Mouse (Mus musculus) common myeloid progenitor, adult 5-6 weeks (primary cell): ENCODE results near the gene Pttg1ip. TPM values are rescaled to one million over a fixed set of nuclear protein-coding genes. Genes with fewer than 3 reads are reported as not detected.

ENCODE experiments used
- ATAC-seq: replicated peaks from 2 replicates; pipeline ENCODE4 v1.8.0; 2016; ENCODE audit warnings: low read depth, mild to moderate bottlenecking, moderate TSS enrichment, inconsistent platforms; ENCODE audit not compliant: poor library complexity, severe bottlenecking
- total RNA-seq: library from RNA; stranded (forward); fragments of 200-1000, 187-1606 nt; gene quantifications from 2 replicates; pipeline ENCODE4 v1.2.3, GENCODE M21; 2017

The Pttg1ip gene
- total RNA-seq, 1 experiment from 2014 or later: 35.5 TPM

- ATAC-seq: no peak
Measured at GRCm38 (mm10) chr10:77604958-77605357, 23.4 kb downstream of the Pttg1ip start.

- peak; percentile 45 for ATAC-seq
Measured at GRCm38 (mm10) chr10:77605368-77605767, 23.8 kb downstream of the Pttg1ip start.

DNA sequence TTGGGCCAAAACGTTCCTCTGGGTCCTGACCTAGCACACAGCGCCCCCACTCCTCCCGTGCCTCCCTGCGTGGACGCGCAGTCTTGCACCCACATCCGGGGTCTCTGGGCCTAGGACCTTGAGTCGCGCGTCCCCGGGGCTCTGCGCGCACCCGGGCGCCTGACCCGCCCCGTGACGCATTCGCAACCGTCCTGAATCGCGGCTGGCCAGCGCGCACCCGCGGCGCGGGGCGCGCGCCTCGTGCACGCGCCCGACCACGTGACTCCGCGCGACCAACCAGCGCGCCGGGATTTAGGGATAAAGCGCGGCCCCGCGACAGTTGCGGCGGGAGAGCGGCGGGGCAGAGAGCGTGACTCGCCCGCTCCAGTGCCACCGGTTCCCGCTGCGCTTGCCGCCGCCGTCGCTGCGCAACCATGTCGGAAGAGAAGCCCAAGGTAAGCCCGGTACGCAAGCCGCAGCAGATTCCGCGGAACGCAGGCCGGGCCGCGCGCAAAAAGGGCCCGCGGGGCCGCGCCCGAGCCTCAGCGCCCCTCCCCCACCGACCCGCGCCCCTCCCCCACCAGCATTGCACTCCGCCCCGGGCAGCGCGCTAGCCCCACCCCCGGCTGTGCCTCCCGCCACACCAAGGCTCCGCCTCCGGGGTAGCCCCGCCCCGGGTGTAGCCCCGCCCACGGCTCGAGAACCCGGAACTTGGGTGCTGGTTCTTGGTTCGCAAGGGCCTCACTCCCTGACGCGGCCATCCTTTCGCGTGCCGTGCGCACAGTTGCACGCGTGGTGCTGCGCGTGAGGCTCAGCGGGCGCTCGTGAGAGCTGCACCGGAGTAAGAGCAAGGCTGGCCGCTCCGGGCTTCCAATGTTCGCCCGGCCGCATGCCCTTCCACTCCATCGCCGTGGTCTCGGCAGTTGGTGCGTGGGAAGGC lies 24.6 kb downstream of the Pttg1ip start, which contains the start of the genes Sumo3 and Gm49325:
TSS of gene Sumo3 (plus strand) at position 190 of the 919 bp plus-strand sequence.
TSS of gene Gm49325 (plus strand) at position 290 of the 919 bp plus-strand sequence.
- peak; percentile 82 for ATAC-seq

- peak; percentile 12; the same call in 1 of the 2 replicates for ATAC-seq
Measured at GRCm38 (mm10) chr10:77606855-77607254, 25.3 kb downstream of the Pttg1ip start.

DNA sequence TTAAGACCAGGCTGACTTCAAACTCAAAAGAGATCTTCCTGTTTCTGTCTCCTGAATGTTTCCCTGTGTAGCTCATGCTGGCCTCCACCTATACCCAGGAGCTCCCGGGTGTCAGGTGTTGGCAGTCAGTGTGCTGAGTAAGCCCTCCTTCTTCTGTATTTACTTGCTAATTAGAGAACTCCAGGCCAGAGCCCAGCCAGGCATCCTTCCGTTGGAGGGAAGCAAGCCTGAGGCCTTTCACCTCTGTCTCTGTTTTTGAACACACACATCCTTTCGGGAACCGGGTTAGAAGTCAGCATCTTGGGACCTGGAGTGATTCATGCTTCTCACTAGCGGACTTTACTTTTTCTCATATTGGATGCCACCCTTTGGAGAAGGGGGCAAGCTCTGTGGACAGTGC lies 25.9 kb downstream of the Pttg1ip start:
- ATAC-seq: no peak

GRCm38 (mm10) chr10:77608589-77608988 lies 27.1 kb downstream of the Pttg1ip start:
- ATAC-seq: no peak

DNA sequence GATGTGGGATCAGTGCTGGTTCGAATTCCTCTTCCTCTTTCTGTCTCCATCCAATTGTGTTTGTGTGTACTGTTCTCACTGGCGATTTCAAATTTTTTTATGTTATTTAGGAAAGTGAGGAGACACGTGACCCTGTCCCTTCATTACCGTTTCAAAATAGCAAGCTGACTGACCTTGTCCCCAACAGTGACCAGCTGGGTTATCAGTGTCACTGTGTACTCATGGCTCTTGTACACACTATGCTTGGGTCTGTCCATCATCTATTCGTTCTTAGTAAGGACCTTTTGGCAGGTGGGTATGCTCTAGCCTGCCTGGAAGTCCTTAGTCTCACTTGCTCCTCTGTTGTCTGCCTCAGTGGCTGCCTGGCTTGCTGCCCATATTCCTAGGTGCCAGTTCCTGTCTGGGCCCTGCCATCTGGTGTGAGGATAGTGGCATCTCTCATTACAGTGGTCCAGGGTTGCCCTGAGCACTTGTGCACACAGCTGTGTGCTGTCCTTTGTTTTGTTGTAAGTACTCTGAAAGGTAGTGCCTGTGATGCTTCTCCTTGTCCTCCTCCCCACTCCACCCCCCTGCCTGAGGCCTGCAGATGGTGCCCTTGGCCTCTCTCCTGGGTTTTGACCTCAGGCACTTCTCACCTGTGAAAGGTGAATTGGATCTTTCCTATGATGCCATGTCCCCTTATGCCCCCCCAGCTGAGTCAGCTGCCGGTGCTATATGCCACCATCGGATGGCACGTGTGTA lies 28.9 kb downstream of the Pttg1ip start:
- ATAC-seq: no peak

DNA sequence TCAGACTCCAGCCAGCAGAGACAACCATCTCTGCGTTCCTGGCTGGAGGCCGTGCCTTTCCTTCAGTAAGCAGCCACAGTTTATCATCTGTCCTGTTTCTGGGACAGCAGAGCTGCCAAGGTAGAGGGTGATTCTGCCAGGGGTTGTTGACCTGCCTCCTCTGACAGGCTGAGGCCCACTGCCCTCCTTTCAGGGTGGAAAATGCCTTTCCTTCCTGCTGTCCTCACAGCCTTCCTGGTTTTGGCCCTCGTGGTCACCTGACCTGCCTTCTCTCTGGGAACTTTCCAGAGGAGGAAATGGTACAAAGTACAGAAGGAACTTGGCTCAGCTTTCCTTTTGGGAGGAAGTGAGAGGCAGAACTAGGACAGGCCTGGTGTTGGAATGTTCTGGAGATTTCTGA lies 31.9 kb downstream of the Pttg1ip start:
- ATAC-seq: no peak

DNA sequence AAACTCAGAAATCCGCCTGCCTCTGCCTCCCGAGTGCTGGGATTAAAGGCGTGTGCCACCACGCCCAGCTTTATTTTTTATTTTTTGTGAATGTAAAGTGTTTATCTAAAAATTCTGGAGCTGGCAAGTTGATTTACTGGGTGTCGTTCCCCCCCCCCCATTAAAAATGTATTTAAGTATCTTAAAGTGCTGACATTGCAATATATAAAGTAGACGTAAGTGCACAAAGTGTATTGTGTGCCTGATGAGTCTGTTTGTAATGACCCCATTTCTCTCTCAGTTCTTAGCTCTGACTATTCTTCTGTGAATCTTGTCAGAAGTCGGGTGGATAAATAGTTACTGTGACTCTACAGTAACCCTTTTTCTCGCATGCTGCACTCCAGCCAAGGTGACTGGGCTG lies 34.1 kb downstream of the Pttg1ip start:
- no peak for ATAC-seq

GRCm38 (mm10) chr10:77616166-77616565 lies 34.6 kb downstream of the Pttg1ip start:
- no peak for ATAC-seq

DNA sequence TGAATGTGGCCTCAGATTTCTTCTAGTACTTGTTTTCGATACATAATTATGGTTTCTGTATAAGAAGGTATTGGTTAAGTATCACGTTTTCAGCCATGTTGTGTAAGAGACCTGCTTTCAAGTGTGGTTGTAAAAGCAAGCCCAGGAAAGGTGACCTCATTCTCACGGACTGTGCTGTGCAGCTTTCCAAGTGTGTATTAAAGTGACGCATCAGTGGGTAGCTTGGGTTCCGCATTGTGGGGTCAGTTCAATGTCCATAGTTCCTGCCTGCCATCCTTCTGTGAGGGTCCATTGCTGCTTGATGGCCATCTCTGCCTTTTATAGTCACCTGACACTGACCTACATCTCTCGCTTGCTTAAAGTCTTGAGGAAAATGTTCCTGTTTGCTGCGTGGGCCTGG lies 35.4 kb downstream of the Pttg1ip start:
- ATAC-seq: no peak

GRCm38 (mm10) chr10:77621546-77621945 lies 40.0 kb downstream of the Pttg1ip start:
- peak; percentile 5; the same call in 1 of the 2 replicates for ATAC-seq

DNA sequence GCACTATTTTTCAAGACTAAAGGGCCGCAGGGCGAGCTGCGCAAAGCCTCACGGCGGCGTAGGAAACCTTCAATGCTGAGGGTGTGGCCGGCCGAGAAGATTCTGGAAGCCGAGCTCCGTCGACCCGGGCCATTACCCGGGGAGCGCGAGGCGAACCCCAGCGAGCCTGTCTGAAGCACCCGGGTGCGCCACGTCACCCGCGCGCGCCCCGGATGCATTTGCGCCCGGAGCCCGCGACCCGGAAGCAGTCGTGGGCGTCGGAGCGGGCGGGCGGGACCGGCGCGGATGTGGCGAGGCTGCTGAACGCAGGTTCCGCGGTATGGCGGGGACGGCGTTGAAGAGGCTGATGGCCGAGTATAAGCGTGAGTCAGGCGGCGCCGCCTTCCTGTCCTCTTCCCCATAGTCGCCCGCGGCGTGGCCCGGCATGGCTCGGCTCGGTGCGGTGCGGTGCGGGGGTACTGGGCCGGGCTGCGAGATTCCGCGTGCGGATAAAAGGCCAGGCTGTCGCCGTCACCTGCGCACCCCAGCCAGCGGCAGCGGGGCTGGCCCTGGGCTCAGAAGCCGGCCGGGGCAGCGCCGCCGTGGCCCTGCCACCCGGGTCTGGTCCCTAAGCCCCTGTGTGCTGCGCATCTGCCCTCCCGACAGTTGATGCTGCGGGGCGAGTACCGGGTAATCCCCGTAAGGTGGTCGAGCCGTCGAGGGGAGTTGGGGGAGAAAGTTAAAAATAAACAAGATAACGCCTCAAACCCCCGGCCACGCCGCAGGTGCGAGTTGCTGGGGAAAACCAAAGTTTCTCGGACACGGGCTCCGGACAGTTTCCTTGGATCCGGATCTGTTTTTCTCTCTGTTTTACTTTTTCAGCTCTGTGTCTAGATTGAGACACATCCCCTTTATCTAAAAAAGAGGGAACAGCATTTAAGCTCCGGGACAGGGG lies 40.8 kb downstream of the Pttg1ip start, which contains the start of gene Ube2g2:
TSS of gene Ube2g2 (plus strand) at position 221 of the 934 bp plus-strand sequence.
- ATAC-seq: peak; percentile 88

GRCm38 (mm10) chr10:77623069-77623492 lies 41.6 kb downstream of the Pttg1ip start:
- peak; percentile 12; the same call in 1 of the 2 replicates for ATAC-seq

- no peak for ATAC-seq
Measured at GRCm38 (mm10) chr10:77623639-77624400, 42.3 kb downstream of the Pttg1ip start.

DNA sequence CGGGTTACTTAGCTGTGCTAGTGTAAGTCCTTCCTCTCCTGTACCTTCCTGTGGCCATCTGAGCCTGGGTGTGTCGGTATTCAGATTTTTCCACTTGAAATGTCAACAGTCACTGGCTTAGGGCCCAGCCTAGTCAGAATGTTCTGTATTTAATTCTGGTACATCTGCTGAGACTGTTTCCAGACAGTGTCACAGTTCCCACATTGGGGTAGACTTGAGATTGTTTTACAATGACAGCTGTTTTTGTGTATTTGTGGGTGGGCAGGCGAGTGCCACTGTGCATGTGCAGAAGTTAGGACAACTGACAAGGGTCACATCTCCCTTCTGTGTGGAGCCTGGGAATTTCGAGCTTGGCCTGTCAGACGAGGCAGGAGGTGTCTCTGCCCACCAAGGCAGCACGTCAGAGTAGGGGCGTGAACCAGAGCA lies 43.1 kb downstream of the Pttg1ip start:
- ATAC-seq: no peak

GRCm38 (mm10) chr10:77626036-77626435 lies 44.5 kb downstream of the Pttg1ip start:
- no peak for ATAC-seq

DNA sequence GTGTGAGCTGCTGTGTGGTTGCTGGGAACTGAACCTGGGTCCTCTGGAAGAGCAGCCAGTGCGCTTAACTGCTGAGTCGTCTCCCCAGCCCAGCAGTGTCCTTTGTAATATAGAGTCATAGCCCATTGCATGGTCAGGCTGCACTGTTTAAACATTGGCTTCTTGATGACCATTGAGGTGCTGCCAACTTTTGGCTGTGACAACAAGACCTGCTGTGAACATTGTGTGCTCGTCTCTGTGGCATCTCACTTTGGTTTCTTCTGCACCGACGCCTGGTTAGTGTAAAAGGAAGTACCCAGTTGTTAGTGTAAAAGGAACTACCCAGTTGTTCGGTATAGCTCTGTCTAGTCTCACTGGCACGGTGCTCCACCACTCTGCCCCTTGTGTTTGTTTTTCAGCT lies 45.1 kb downstream of the Pttg1ip start:
- no peak for ATAC-seq

GRCm38 (mm10) chr10:77627497-77627896 lies 46.0 kb downstream of the Pttg1ip start:
- ATAC-seq: peak; percentile 95
